Mouse (Mus musculus) lung, embryonic 16.5 days (tissue): ENCODE measurements around the gene Arhgap35. TPM values are rescaled to one million over a fixed set of nuclear protein-coding genes. Genes with fewer than 3 reads are reported as not detected.

ENCODE experiments used
- ATAC-seq: fragments of 200-750 bp; cut with Nextera tagmentation; 2 replicates; pipeline ENCODE4 v1.8.0; 2017; ENCODE audit warnings: low read depth, mild to moderate bottlenecking, moderate library complexity
- H3K27ac ChIP-seq: fragments of 300-500 bp; sonication (generic); 2 replicates; pipeline ENCODE4 v1.5.1; 2014; ENCODE audit warnings: mild to moderate bottlenecking, control low read depth, low read length
- H3K27me3 ChIP-seq: fragments of 300-500 bp; sonication (generic); 2 replicates; pipeline ENCODE4 v1.6.1; 2014; ENCODE audit warnings: low read depth, low read length, mixed read lengths; ENCODE audit not compliant: control insufficient read depth, insufficient read depth
- H3K36me3 ChIP-seq: fragments of 300-500 bp; sonication (generic); 2 replicates; pipeline ENCODE4 v1.6.1; 2014; ENCODE audit warnings: low read length; ENCODE audit not compliant: control insufficient read depth, insufficient read depth
- H3K4me1 ChIP-seq: fragments of 300-500 bp; sonication (generic); replicated peaks from 2 replicates; pipeline ENCODE4 v1.6.1; 2014; ENCODE audit warnings: low read length, mixed read lengths; ENCODE audit not compliant: control insufficient read depth, insufficient read depth
- H3K4me2 ChIP-seq: fragments of 300-500 bp; sonication (generic); 2 replicates; pipeline ENCODE4 v1.6.1; 2014; ENCODE audit warnings: low read depth, low read length, control low read depth
- H3K4me3 ChIP-seq: fragments of 300-500 bp; sonication (generic); 2 replicates; pipeline ENCODE4 v1.5.1; 2014; ENCODE audit warnings: mild to moderate bottlenecking, low read length, control low read depth
- H3K9ac ChIP-seq: fragments of 300-500 bp; sonication (generic); 2 replicates; pipeline ENCODE4 v1.6.1; 2014; ENCODE audit warnings: low read length, control low read depth
- H3K9me3 ChIP-seq: fragments of 300-500 bp; sonication (generic); 2 replicates; pipeline ENCODE4 v1.6.1; 2016; ENCODE audit warnings: low read length; ENCODE audit not compliant: control insufficient read depth
- WGBS: fragments of 180-500 bp; shearing (Covaris S2); extraction: QIAGEN DNeasy Blood & Tissue Kit; methylation state at CpG from one replicate; pipeline ENCODE4 v1.1.7; 2014; 5-methylcytosine and 5-hydroxymethylcytosine counted together
- polyA plus RNA-seq: library from polyadenylated mRNA; unstranded; fragments of >200 nt; fragmentation: Nextera tagmentation; extraction: Ambion mirVana; gene quantifications from 2 replicates; pipeline ENCODE4 v1.2.1, GENCODE M21; 2015

Arhgap35 gene
- polyA plus RNA-seq, 1 experiment from 2014 or later = 17.8 TPM

DNA sequence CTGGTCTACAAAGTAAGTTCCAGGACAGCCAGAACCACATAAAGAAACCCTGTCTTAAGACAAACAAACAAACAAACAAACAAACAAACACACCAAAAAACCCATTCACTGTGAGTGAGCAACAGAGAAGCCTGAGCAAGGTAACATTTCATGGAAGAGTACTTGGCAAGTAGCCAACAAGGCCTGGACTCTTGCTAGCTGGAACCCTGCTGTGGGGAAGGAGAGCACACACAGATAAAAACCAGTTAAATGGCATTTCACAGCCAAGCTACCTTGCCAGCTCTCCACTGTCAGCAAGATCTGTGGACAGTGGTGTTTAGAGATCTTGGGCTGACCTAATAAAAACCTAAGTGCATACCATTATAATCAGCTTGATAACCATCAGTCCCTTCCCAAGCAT, 30.4 kb downstream of the Arhgap35 start:
- H3K9me3 ChIP-seq = no peaks in the 10 kb centered on the region
- no peak overlapping the region for H3K9ac ChIP-seq
- H3K27me3 ChIP-seq = no peaks in the 10 kb centered on the region
- H3K27ac ChIP-seq = peak overlapping the region; percentile 79
- no peak overlapping the region for H3K4me2 ChIP-seq
- peaks cover 44% of the 10 kb centered on the region for H3K4me1 ChIP-seq
- ATAC-seq = no peak; the same call in 1 of the 2 replicates
- no peak overlapping the region for H3K4me3 ChIP-seq
- H3K36me3 ChIP-seq = no peaks in the 10 kb centered on the region

DNA sequence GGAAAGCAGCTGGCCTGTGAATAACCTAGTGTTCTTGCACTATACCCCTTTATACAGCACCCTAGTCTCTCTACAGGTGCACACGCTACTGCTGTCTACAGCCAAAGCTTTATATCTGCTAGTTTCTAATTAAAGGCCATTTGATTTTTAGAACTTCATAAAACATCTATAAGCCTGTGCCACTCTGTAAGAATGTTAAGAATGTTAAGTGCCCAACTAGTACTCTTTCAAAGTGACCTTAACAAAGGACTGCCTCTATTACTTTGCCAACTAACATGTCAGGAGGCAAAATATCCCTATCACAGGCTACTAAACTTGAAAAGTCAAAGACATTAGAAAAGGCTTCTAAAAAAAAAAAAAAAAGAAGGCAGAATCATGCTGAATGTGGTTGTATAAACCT, 31.0 kb downstream of the Arhgap35 start:
- H3K4me3 ChIP-seq = no peak overlapping the region
- H3K4me2 ChIP-seq = no peak overlapping the region
- H3K27me3 ChIP-seq = no peaks in the 10 kb centered on the region
- no peaks in the 10 kb centered on the region for H3K36me3 ChIP-seq
- H3K9ac ChIP-seq = no peak overlapping the region
- WGBS = 62% methylated on average over 1 of the region's 1 CpGs
- no peaks in the 10 kb centered on the region for H3K9me3 ChIP-seq
- peak; percentile 64 for ATAC-seq
- H3K4me1 ChIP-seq = peaks cover 44% of the 10 kb centered on the region
- peak overlapping the region; percentile 79 for H3K27ac ChIP-seq

DNA sequence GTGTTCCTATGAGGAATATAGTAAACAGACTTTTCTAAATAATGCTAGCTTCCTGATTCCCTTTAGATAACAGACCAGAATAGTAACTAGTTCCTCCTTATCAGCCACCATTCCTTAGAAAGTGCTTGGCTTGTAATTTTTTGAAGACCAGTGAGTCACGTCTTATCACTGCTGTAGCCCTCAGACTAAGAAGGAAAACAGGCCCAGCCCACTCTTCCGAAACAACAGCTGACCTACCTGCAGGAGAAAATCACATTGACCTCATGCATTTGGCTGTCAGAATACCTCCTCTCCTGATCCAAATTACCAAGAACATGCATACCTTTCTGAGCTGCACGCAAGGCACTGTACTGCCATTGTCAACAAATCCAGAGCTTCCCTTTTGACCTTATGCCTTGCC, 32.5 kb downstream of the Arhgap35 start:
- 0 out of 2 replicates have a peak overlapping the region, but pooled peaks have one; percentile 1 for H3K27ac ChIP-seq
- no peak for ATAC-seq
- H3K36me3 ChIP-seq = no peaks in the 10 kb centered on the region
- H3K4me3 ChIP-seq = no peak overlapping the region
- H3K9me3 ChIP-seq = no peaks in the 10 kb centered on the region
- no peak overlapping the region for H3K9ac ChIP-seq
- H3K27me3 ChIP-seq = no peaks in the 10 kb centered on the region
- no peak overlapping the region for H3K4me2 ChIP-seq
- peaks cover 44% of the 10 kb centered on the region for H3K4me1 ChIP-seq
- WGBS = 40% methylated on average over 3 of the region's 3 CpGs

DNA sequence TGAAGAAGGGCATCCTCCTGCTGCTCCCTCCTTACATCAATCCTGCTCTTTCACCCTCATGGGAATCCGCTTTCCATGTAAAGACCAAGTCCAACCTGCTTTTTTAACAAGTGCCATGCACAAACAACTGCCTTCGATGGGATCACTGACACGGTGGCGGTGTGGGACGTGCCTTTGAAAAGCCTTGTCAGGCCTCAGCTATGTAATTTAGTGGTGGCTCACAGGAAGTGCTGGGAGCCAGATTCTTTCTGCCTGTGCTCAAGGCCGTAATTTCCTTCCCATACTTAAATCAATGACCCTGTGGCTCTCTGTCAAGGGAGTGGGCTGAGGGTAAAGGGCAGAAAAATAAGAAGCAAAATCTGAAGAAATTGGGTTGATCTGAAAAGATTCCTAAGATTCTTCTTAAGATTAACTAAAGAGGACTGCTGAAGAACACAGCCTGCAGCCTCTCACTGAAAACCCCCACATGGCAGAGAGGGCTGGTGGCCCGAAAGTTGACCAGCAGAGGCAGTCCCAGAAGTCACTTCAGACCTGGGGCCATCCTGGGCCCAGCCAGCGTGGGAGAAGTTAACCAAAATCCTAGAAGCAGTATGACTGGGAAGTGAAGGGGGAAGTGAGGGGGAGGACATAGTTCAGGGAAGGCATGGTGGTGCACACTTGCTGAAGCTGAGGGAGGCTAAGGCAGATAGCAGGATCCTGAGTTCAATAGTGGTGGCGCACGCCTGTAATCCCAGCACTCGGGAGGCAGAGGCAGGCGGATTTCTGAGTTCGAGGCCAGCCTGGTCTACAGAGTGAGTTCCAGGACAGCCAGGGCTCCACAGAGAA, 33.3 kb downstream of the Arhgap35 start:
- WGBS = 49% methylated on average over 13 of the region's 13 CpGs
- Histone ChIP-seq H3K4me2 (no peak overlapping the region), H3K27ac (peak overlapping the region; percentile 85), H3K4me1 (peaks cover 44% of the 10 kb centered on the region), H3K27me3 (no peaks in the 10 kb centered on the region), H3K9ac (peak overlapping the region; percentile 37; the same call in 1 of the 2 replicates), H3K9me3 (no peaks in the 10 kb centered on the region), H3K4me3 (no peak overlapping the region), H3K36me3 (no peaks in the 10 kb centered on the region)
- peak; percentile 61; the same call in 1 of the 2 replicates for ATAC-seq

DNA sequence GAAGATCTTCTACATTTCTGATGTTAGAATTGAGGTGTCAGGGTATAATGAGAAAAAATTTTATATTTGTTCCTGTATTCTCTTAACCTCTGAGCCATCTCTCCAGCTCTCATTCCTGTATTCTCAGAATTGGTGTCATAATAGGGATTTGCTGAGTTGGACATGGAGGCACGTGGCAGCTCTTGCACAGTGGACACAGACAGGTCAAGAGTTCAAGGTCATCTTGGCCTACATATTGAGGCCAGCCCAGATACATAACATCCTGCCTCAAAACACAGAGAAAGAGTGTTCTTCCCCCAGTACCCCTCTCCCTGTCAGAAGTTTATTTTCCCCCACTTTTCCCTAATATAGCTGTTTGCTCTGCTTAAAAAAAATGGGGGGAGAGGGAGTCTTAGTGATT, 38.1 kb downstream of the Arhgap35 start:
- H3K4me2 ChIP-seq = no peak overlapping the region
- no peak overlapping the region for H3K4me3 ChIP-seq
- no peak for ATAC-seq
- H3K9ac ChIP-seq = no peak overlapping the region
- H3K27ac ChIP-seq = no peak overlapping the region
- no peaks in the 10 kb centered on the region for H3K36me3 ChIP-seq
- H3K9me3 ChIP-seq = no peaks in the 10 kb centered on the region
- H3K27me3 ChIP-seq = no peaks in the 10 kb centered on the region
- H3K4me1 ChIP-seq = peaks cover 22% of the 10 kb centered on the region
- 38% methylated on average over 1 of the region's 1 CpGs for WGBS

DNA sequence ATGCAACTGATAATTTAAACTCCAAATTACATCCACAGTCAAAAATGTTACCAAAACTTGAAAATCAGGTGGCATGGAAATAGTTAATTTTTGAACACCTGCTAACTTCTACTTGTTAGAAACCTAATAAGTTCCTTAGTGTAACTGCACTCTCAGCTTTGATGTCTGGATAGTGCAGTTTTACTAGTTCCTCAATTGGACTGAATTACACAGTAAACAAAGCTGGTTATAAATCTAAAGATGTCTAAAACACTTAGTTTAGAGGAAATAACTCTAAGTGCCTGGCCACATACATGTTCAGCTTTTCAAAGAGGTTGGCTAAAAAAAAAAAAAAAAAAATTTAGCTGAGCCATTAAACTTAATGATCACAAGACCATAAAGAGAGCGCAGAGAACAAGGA, 43.6 kb downstream of the Arhgap35 start:
- 81% methylated on average over 1 of the region's 1 CpGs for WGBS
- no peak overlapping the region for H3K4me2 ChIP-seq
- no peak overlapping the region for H3K27ac ChIP-seq
- peaks cover 7% of the 10 kb centered on the region; the same call in 1 of the 2 replicates for H3K4me1 ChIP-seq
- H3K27me3 ChIP-seq = no peaks in the 10 kb centered on the region
- H3K9ac ChIP-seq = no peak overlapping the region
- no peak overlapping the region for H3K4me3 ChIP-seq
- H3K36me3 ChIP-seq = no peaks in the 10 kb centered on the region
- no peak for ATAC-seq
- H3K9me3 ChIP-seq = no peaks in the 10 kb centered on the region

DNA sequence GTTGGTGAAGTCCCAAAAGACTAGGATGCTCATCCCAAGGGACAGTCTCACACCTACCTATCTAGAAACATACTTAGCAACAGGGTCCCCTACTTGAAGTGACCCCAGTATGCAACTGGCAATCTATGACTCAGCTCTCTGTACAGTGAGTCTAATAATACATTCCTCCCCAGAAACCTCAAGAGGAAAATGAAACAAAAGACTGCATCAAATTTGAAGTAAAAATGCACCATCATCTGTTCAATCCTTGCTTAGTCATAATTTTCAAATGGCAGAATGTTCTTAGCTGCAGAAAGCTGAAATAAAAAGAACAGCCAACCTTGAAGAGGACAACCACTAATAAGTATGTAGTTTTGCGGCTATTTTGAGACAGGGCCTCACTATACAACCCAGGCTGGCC, 44.1 kb downstream of the Arhgap35 start:
- WGBS = 84% methylated on average over 1 of the region's 1 CpGs
- no peak for ATAC-seq
- no peaks in the 10 kb centered on the region for H3K9me3 ChIP-seq
- H3K27me3 ChIP-seq = no peaks in the 10 kb centered on the region
- no peak overlapping the region for H3K4me3 ChIP-seq
- H3K4me1 ChIP-seq = peaks cover 5% of the 10 kb centered on the region; the same call in 1 of the 2 replicates
- H3K27ac ChIP-seq = no peak overlapping the region
- no peak overlapping the region for H3K4me2 ChIP-seq
- no peaks in the 10 kb centered on the region for H3K36me3 ChIP-seq
- no peak overlapping the region for H3K9ac ChIP-seq

DNA sequence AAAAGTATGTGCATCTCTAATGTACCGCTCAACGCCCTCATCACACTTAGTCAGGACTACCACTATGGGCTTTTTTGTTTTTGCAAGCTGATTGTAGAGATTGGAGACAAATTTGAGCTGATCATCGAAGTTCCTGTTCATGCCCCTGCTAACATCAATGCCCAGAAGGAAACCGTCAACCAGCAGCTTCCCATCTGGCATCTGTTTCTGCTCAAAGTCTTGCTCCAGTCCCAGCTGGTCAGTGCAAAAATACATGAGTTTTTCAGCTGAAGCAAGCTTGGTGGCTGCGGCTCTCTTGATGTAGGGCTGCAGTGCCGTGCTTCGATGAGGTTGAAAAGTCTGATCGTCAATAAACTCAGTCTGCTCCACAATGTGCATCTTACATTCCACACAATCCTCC, 50.3 kb downstream of the Arhgap35 start:
- Histone ChIP-seq H3K9ac (no peak overlapping the region), H3K27ac (no peak overlapping the region), H3K36me3 (peaks cover 24% of the 10 kb centered on the region), H3K4me1 (no peaks in the 10 kb centered on the region), H3K9me3 (no peaks in the 10 kb centered on the region), H3K4me2 (no peak overlapping the region), H3K27me3 (no peaks in the 10 kb centered on the region), H3K4me3 (no peak overlapping the region)
- ATAC-seq = no peak
- 88% methylated on average over 8 of the region's 8 CpGs for WGBS

DNA sequence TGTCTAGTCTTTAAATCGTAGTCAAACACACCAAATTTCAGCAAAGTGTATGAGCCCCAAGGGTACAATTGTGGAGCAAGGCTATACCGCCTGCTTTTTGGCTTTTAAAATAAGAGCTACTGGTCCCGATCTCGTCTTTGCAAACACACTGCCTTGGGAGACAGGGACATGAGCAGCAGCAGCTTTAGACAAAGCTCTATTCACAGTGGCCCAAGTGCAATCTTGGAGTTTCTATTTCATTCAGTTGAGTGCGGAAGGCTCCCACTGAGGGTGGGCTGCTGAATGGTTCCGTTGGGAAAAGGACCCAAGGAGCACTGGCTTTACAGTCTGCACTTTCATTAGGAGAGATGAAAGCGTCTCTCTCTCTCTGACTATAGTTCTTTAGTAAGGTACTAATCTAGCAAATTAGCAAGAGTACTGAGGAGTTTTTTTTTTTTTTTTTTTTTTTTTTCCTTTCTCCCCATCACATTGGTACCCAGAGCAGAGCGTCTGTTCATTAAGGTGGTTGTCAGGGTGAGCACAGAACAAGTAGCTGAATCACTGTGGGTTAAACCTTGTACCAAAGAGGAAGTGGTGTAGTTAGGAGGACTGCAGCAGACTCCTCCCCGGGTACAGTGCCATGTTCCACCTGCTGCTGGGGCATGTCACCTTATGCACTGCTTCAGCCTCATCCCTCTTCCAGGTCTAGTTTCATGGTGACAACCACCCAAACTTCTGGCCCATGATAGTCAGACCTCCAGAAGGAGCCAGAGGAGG, 56.8 kb downstream of the Arhgap35 start:
- Histone ChIP-seq H3K9ac (no peak overlapping the region), H3K4me3 (no peak overlapping the region), H3K27ac (no peak overlapping the region), H3K27me3 (no peaks in the 10 kb centered on the region), H3K4me2 (no peak overlapping the region), H3K9me3 (no peaks in the 10 kb centered on the region), H3K36me3 (peaks cover 14% of the 10 kb centered on the region), H3K4me1 (peaks cover 22% of the 10 kb centered on the region)
- 67% methylated on average over 9 of the region's 9 CpGs for WGBS
- ATAC-seq = no peak
